Mouse (Mus musculus) liver, postnatal 0 days (tissue): ENCODE data around the gene Armc6. TPM values are rescaled to one million over a fixed set of nuclear protein-coding genes. Genes with fewer than 3 reads are reported as not detected.

Experiments used
- ATAC-seq: fragments of 200-750 bp; cut with Nextera tagmentation; 2 replicates; pipeline ENCODE4 v1.8.0; 2017; ENCODE audit warnings: mild to moderate bottlenecking, moderate library complexity
- DNase-seq: peaks from one replicate; pipeline ENCODE4 v3.0.0-alpha.2; 2016
- H3K27ac ChIP-seq: fragments of 300-500 bp; sonication (generic); 2 replicates; pipeline ENCODE4 v1.5.1; 2014; ENCODE audit warnings: antibody characterized with exemption, moderate library complexity, mild to moderate bottlenecking, low read depth
- H3K27me3 ChIP-seq: fragments of 300-500 bp; sonication (generic); 2 replicates; pipeline ENCODE4 v1.6.1; 2014; ENCODE audit warnings: low read length, control low read depth, mixed read lengths; ENCODE audit not compliant: insufficient read depth
- H3K36me3 ChIP-seq: fragments of 300-500 bp; sonication (generic); replicated peaks from 2 replicates; pipeline ENCODE4 v1.6.1; 2014; ENCODE audit warnings: mild to moderate bottlenecking, control low read depth, low read length, moderate library complexity, mixed read lengths; ENCODE audit not compliant: insufficient read depth
- H3K4me1 ChIP-seq: fragments of 300-500 bp; sonication (generic); 2 replicates; pipeline ENCODE4 v1.6.1; 2014; ENCODE audit warnings: antibody characterized with exemption, mild to moderate bottlenecking, control low read depth; ENCODE audit not compliant: insufficient read depth
- H3K4me2 ChIP-seq: fragments of 300-500 bp; sonication (generic); 2 replicates; pipeline ENCODE4 v1.6.1; 2014; ENCODE audit warnings: low read depth, mild to moderate bottlenecking, low read length, moderate library complexity, mixed read lengths
- H3K4me3 ChIP-seq: fragments of 300-500 bp; sonication (generic); 2 replicates; pipeline ENCODE4 v1.5.1; 2014; ENCODE audit warnings: low read depth, low read length
- H3K9ac ChIP-seq: fragments of 300-500 bp; sonication (generic); replicated peaks from 2 replicates; pipeline ENCODE4 v1.6.1; 2014; ENCODE audit warnings: mild to moderate bottlenecking, moderate library complexity
- H3K9me3 ChIP-seq: fragments of 300-500 bp; sonication (generic); 2 replicates; pipeline ENCODE4 v1.6.1; 2016; ENCODE audit warnings: mild to moderate bottlenecking, control low read depth, low read length, mixed read lengths
- CTCF ChIP-seq: sonication (generic); IDR thresholded peaks from 2 replicates; pipeline ENCODE4 v1.5.1; 2016; ENCODE audit warnings: antibody characterized with exemption, low read depth
- EP300 ChIP-seq: IDR thresholded peaks from 2 replicates; pipeline ENCODE4 v1.6.1; 2016; ENCODE audit warnings: antibody characterized with exemption, low read depth, mild to moderate bottlenecking
- WGBS: fragments of 180-500 bp; shearing (Covaris S2); extraction: QIAGEN DNeasy Blood & Tissue Kit; methylation state at CpG from one replicate; pipeline ENCODE4 v1.1.7; 2014; ENCODE audit not compliant: insufficient replicate concordance; 5-methylcytosine and 5-hydroxymethylcytosine counted together
- polyA plus RNA-seq: library from polyadenylated mRNA; unstranded; fragments of >200 nt; fragmentation: Nextera tagmentation; extraction: Ambion mirVana; gene quantifications from 2 replicates; pipeline ENCODE4 v1.2.1, GENCODE M21; 2015

The Armc6 gene
- polyA plus RNA-seq, 1 experiment from 2014 or later = 6.3 TPM

DNA sequence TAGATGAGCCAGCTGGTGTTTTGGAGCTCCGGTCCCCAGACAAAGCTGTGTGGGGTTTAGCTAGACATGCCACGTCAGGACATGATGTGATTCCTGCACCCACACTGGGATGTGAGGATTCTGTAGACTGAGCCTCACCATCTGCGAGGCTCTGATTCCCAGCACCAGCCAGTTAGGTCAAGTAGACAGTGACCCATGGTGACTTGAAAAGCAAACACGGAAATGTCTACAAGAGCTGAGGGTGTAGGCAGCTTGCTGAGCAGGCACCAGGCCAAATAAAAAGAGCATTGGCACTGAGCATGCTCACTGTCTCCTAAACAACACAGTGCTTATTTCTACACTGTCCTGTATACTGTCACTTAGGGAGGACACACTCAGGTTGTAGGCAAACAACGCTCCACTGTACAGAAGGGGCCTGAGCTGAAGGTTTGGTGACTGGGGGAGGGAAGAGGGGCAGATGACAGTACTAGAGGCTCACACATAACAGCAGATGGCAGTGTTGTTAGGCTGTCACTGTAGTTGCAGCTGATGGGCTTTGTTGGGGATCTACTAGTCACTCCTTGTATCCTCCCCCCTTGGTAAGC is 34.1 kb downstream of the Armc6 start:
- Histone ChIP-seq H3K9me3 (no peaks in the 10 kb centered on the region), H3K27ac (peak overlapping the region; percentile 77), H3K4me1 (peaks cover 56% of the 10 kb centered on the region), H3K27me3 (no peaks in the 10 kb centered on the region), H3K4me2 (peak overlapping the region; percentile 23; the same call in 1 of the 2 replicates), H3K36me3 (no peaks in the 10 kb centered on the region), H3K9ac (peak overlapping the region; percentile 6; the same call in 1 of the 2 replicates), H3K4me3 (no peak overlapping the region)
- peak; percentile 55 for ATAC-seq
- 54% methylated on average over 5 of the region's 5 CpGs for WGBS
- DNase-seq = peak; percentile 54
- TF ChIP-seq CTCF (peak; percentile 82), EP300 (no peak)

DNA sequence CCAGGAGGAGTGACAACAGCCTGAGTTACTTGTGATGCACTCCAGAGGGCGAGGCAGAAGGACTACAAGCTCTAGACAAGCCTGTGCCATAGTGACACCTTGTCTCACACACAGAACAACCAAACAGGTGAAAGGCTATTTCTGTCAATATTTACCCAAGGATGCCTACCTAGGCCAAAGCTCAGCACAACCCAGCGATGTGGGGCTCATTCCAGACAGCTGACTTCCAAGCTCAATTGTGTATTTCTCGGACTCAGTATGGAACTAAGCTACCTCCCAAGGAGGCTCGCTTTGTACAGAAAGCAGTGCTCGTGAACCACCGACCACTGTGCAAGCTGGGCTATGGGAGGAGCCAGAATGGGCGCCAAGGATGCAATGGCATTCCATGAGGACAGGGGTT is 36.7 kb downstream of the Armc6 start:
- Histone ChIP-seq H3K27me3 (no peaks in the 10 kb centered on the region), H3K9me3 (no peaks in the 10 kb centered on the region), H3K4me1 (peaks cover 52% of the 10 kb centered on the region), H3K27ac (peak overlapping the region; percentile 75), H3K9ac (no peak overlapping the region), H3K4me3 (no peak overlapping the region), H3K4me2 (peak overlapping the region; percentile 29; the same call in 1 of the 2 replicates), H3K36me3 (no peaks in the 10 kb centered on the region)
- ATAC-seq = peak; percentile 30
- TF ChIP-seq CTCF = no peak
- TF ChIP-seq EP300 = 0 out of 2 replicates have a peak, but pooled peaks have one; percentile 40
- WGBS = 60% methylated on average over 7 of the region's 7 CpGs
- DNase-seq = no peak

DNA sequence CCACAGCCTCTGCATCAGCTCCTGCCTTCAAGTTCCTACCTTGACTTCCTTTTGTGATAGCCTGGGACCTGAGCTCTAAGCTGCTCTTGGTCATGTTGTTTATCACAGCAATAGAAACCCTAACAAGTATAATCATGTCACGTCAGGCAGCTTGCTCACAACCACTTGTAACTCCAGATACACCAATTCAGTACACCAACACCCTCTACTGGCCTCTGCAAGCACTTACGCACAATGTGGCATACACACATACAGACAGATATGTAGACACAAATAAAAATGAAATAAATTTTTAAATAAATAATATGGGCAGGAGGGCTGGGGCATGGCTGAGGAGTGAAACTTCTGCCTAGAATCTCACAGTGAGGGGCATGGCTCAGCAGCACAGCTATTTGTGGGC is 38.5 kb downstream of the Armc6 start:
- ATAC-seq = no peak
- H3K36me3 ChIP-seq = peaks cover 11% of the 10 kb centered on the region
- no peak overlapping the region for H3K9ac ChIP-seq
- TF ChIP-seq CTCF = peak; percentile 50
- TF ChIP-seq EP300 = no peak
- DNase-seq = no peak
- no peak overlapping the region for H3K4me2 ChIP-seq
- peaks cover 34% of the 10 kb centered on the region for H3K4me1 ChIP-seq
- H3K27me3 ChIP-seq = no peaks in the 10 kb centered on the region
- no peak overlapping the region for H3K4me3 ChIP-seq
- no peak overlapping the region for H3K27ac ChIP-seq
- 73% methylated on average over 2 of the region's 2 CpGs for WGBS
- no peaks in the 10 kb centered on the region for H3K9me3 ChIP-seq

DNA sequence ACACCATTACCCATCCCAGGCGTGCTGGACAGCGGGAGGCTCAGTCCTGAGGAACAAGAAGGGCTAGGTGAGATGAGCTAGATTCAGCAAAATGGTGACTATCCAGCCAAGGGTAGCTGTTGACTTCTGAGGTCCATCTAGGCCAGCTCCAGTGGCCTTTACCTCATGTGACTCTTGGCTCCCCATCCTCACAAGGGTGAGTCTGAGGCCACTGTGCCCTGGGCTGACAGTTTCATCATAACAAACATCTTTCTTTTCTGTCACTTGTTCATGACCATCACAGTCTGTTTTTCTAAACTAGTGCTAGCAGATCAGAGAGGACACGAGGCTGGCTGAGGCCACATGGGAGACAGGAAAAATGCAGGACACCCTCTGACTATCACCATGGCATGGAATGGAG is 40.1 kb downstream of the Armc6 start:
- 90% methylated on average over 3 of the region's 3 CpGs for WGBS
- H3K27ac ChIP-seq = peak overlapping the region; percentile 77
- H3K9ac ChIP-seq = no peak overlapping the region; the same call in 1 of the 2 replicates
- TF ChIP-seq CTCF (no peak), EP300 (no peak)
- DNase-seq (no peak), ATAC-seq (no peak)
- no peak overlapping the region for H3K4me3 ChIP-seq
- H3K9me3 ChIP-seq = no peaks in the 10 kb centered on the region
- H3K36me3 ChIP-seq = peaks cover 24% of the 10 kb centered on the region
- H3K27me3 ChIP-seq = no peaks in the 10 kb centered on the region
- peaks cover 22% of the 10 kb centered on the region for H3K4me1 ChIP-seq
- H3K4me2 ChIP-seq = no peak overlapping the region

DNA sequence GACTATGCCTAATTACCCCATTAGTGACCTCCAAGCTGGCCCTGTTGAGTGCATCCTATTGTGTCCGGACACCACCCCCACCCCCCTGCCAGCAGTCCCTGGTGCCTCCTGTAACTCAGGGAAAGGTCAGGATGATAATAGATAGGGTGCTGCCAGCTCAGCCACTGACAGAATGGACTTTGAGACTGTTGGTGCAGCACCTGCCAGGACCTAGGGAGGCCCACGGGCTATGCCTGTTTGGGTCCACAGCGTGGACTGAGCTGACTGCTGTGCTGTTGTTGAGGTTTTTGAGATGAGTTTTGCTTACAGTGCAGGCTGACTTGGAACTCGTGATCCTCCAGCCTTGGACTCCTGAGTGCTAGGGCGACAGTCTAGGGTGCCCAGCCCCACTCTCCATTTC is 41.0 kb downstream of the Armc6 start:
- H3K9ac ChIP-seq = peak overlapping the region; percentile 11; the same call in 1 of the 2 replicates
- H3K4me2 ChIP-seq = no peak overlapping the region

DNA sequence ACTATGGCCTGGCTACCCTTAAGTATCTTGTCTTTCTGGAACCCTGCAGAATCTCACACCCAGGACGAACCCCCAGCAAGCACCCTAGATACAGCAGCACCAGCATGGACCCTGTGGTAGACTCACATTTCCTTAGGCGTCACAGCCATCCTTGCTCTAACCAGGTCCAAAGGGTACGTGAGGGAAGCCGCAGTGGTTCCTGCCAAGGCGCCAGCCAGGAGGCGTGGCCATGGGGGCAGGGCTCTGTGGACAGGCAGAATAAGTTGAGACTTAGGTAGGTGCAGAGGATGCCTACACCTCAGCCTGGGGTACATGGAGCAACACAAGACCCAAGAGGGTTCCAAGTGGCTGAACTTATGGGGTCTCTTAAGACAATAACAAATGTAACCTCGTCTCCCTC is 45.6 kb downstream of the Armc6 start:
- peaks cover 43% of the 10 kb centered on the region for H3K36me3 ChIP-seq
- H3K9me3 ChIP-seq = no peaks in the 10 kb centered on the region
- ATAC-seq = no peak

More for the DNA sequence above, 41.0 kb downstream of the Armc6 start:
- peaks cover 14% of the 10 kb centered on the region for H3K4me1 ChIP-seq
- 65% methylated on average over 5 of the region's 5 CpGs for WGBS
- H3K27ac ChIP-seq = peak overlapping the region; percentile 82
- no peak overlapping the region for H3K4me3 ChIP-seq
- peak; percentile 89 for ATAC-seq
- no peaks in the 10 kb centered on the region for H3K27me3 ChIP-seq
- TF ChIP-seq EP300 = peak; percentile 56
- no peak for TF ChIP-seq CTCF
- peak; percentile 62 for DNase-seq
- peaks cover 30% of the 10 kb centered on the region for H3K36me3 ChIP-seq
- no peaks in the 10 kb centered on the region for H3K9me3 ChIP-seq

More for the DNA sequence above, 45.6 kb downstream of the Armc6 start:
- peak; percentile 31 for DNase-seq
- Histone ChIP-seq H3K4me3 (no peak overlapping the region), H3K4me1 (peaks cover 3% of the 10 kb centered on the region; the same call in 1 of the 2 replicates), H3K27ac (no peak overlapping the region), H3K4me2 (no peak overlapping the region), H3K9ac (no peak overlapping the region), H3K27me3 (no peaks in the 10 kb centered on the region)
- TF ChIP-seq CTCF = no peak
- no peak for TF ChIP-seq EP300
- WGBS = 70% methylated on average over 7 of the region's 7 CpGs
